Mouse (Mus musculus): ENCODE measurements at regions not wholly inside any gene's neighbourhood (a gene's known extent, or its start where the extent isn't known, plus 50 kb on each side); places are given as distances from the start of the nearest gene placed in this dataset.

DNA sequence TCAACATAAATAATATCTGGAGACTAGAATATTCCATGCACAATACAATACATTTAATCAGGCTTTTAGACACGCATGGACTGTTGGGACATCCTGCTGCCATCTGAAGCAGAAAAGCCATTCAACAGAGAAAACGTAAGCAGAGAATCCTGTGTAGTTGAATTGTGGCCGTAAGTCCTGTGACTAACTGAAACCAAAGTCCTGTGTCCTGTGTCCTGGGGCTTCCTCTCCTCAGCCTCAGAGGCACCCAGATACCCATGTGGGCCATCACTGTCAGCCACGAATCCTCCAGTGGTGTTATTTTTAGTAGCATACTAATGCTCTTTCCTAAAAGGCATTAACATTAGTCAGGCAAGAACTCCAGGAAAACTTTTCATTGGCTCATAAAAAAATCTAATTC lies 145.8 kb upstream of the Noct start:
- no peak for ATAC-seq (replicated peaks; ENCODE audit: low read depth, poor library complexity, severe bottlenecking)

DNA sequence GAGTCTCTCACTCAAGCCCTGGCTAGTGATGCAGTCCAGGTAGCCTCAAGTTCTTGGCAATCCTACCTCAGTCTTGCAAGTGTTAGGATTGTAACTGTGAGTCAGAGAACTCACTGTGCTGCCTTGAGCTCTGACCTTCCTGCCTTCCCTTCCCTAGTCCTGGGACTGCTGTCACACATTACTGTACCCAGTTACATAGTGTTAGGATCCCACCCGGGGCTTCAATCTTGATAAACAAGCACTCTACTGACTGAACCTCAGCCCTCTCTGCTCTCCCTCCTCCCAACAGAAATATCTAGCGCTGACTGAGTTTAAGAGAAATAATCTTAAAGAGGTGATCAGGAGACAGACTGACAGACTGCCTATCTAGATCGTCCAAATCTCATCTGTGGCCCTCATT lies 143.8 kb upstream of the Noct start:
- ATAC-seq (replicated peaks; ENCODE audit: low read depth, poor library complexity, severe bottlenecking) = no peak

- ATAC-seq (replicated peaks; ENCODE audit: low read depth, poor library complexity, severe bottlenecking) = no peak
These were observed 143.4 kb upstream of the Noct start for GRCm38 (mm10) chr3:51080855-51081254.

GRCm38 (mm10) chr3:51082831-51083575 lies 141.2 kb upstream of the Noct start:
- ATAC-seq (replicated peaks; ENCODE audit: low read depth, poor library complexity, severe bottlenecking) = no peak

GRCm38 (mm10) chr3:51083583-51083982 lies 140.7 kb upstream of the Noct start:
- no peak for ATAC-seq (replicated peaks; ENCODE audit: low read depth, poor library complexity, severe bottlenecking)

DNA sequence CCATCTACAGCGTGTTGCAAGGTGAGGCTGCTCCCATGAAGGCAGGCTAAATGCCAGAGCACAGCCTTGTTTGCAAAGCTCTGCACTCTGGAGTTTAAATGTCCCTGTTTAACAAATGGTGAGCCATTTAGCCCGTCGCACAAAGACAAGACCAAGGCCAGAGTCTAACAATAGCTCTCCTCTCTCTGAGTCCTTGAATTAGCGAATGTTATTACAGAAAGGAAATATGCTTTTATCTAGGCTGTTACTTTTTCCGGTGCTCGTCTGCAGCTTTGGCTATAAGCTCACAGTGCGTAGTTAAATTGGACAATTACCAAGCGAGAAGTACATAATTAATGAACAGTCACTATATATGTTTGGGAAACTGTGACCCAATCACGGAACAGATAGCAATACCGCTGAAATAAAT lies 137.8 kb upstream of the Noct start:
- ATAC-seq (replicated peaks; ENCODE audit: low read depth, poor library complexity, severe bottlenecking) = no peak

GRCm38 (mm10) chr3:51087076-51087475 lies 137.2 kb upstream of the Noct start:
- no peak for ATAC-seq (replicated peaks; ENCODE audit: low read depth, poor library complexity, severe bottlenecking)

DNA sequence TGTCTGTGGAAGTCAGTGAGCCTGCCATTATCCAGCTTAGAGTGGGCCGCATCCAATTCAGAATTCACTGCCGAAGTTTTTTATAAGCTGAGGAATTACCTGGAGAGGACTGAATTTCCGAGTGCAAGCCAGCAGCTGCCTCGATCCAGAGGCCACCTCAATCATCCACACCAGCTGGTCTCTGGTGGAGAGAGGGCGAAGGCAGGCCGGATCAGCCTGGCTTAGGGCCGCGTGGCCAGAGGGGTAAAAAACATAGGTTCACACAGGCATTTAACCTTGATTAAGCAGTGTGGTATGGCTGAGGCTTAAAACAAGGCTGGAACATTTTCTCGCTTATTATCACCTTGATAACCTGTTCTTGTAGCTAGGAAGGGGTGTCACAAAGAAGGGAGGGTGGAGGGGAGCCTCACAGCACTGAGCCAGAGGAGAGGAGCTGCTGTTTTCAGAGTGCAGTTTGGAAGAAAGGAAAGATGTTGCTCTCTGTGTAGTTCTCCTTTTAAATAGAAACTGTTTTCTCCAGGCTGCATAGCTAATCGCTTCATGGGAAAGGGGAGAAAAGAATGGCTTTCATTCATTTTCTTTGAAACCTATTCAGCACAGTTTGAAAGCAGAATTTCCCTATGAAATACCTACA lies 135.1 kb upstream of the Noct start:
- ATAC-seq (replicated peaks; ENCODE audit: low read depth, poor library complexity, severe bottlenecking) = no peak

- no peak for ATAC-seq (replicated peaks; ENCODE audit: low read depth, poor library complexity, severe bottlenecking)
These were observed 132.8 kb upstream of the Noct start for GRCm38 (mm10) chr3:51091478-51091877.

DNA sequence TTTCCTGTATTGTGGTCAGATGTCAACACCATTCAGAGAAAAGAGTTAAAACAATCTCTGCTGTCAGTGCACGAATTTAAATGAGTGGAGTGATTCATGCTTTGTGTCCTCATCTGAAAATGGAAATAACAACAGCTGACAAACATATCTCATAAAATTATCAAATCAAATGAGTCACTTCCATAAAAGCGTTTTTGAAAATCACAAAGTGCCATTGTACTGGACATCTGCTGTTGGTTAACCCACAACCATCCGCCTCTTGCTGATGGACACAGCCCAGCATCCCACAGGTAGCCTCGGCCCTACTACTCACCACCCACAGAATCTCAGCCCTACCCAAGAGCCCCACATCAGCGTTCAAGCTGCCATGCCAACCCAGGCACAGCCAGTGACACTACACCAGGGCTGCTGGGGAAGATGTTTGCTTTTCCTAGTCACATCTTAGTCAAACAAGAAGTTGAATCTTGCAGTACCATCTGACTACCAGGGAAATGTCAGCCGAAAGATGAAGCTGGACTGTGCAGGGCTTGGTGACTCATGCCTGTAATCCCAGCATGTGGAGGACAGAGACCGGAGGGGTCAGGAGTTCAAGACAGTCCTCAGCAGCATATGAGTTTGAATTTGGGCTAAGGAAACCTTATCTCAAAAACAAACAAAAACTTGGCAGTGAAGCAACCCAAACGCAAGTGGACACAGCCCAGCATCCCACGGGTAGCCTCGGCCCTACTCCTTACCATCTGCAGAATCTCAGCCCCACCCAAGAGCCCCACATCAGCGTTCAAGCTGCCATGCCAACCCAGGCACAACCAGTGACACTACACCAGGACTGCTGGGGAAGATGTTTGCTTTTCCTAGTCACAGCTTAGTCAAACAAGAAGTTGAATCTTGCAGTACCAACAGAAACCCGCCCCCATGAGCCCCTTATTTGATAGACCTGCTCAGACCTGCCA lies 131.9 kb upstream of the Noct start:
- ATAC-seq (replicated peaks; ENCODE audit: low read depth, poor library complexity, severe bottlenecking) = no peak

GRCm38 (mm10) chr3:51095847-51096447 lies 128.3 kb upstream of the Noct start:
- ATAC-seq (replicated peaks; ENCODE audit: low read depth, poor library complexity, severe bottlenecking) = no peak

GRCm38 (mm10) chr3:51096545-51096944 lies 127.7 kb upstream of the Noct start:
- ATAC-seq (replicated peaks; ENCODE audit: low read depth, poor library complexity, severe bottlenecking) = no peak

- no peak for ATAC-seq (replicated peaks; ENCODE audit: low read depth, poor library complexity, severe bottlenecking)
These were observed 126.9 kb upstream of the Noct start for GRCm38 (mm10) chr3:51097362-51097761.

DNA sequence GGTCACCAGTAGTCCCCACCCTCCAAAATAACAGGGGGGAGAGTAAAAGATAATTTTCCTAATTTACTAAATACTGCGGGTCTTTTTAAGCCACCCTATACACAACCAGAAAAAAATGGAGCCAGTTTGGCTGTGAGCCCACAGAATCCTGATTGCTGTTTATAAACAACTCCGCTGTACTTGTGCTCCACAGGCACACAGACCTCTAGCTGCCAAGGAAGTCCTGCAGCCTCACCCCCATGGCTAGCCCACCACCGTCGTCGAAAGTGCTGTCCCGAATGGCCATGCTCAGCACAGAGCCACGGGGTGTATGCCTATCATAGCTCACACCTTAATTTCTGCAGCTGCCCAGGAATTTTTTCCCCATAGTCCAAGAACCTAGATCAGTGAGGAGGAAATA lies 124.3 kb upstream of the Noct start:
- no peak for ATAC-seq (replicated peaks; ENCODE audit: low read depth, poor library complexity, severe bottlenecking)

DNA sequence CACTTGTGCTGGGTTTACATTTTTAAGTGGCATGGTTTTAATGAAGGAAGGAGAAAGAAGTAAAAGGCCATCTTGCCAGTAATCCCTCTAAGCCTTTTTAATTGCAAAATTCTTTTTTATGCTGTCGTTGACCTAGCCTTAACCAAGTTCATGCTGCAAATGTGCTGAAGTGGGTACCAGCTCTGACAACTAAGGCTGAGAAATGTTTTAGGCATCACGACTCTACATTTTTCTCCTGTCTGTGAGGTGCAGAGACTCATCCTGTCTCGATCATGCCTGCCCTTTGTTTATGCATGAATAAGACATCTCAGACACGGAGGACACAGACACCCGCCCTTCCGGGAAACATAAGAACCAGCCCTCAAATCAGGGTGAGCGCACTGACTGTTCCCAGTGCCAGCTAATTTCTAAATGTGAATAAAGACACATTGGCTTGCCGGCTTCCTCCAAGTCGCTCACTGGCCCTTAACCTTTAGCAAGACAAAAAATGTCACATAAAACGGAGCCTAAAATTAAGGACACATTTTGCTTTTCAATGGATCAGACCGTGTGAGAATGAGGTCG lies 115.5 kb upstream of the Noct start:
- ATAC-seq (replicated peaks; ENCODE audit: low read depth, poor library complexity, severe bottlenecking) = no peak

DNA sequence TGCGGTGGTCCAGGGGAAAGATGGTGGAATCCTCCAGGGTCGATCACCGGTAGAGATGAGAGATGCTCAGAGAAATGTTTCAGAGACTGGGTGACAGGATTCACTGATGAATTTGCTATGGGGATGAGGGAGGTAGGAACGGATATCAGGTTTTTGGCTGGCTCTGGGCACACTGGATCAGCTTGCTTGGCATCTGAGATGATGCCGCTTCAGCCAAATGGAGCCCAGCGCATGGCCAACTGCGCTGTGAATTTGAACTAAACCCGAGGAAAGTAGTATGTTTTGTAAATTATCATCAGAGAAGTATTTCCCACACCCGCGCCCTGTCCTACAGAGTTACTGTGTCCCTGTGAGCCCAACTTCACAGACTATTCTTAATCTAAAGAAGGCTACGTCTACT lies 113.0 kb upstream of the Noct start:
- no peak for ATAC-seq (replicated peaks; ENCODE audit: low read depth, poor library complexity, severe bottlenecking)

GRCm38 (mm10) chr3:51112351-51112750 lies 111.9 kb upstream of the Noct start:
- no peak for ATAC-seq (replicated peaks; ENCODE audit: low read depth, poor library complexity, severe bottlenecking)

- no peak for ATAC-seq (replicated peaks; ENCODE audit: low read depth, poor library complexity, severe bottlenecking)
These were observed 108.3 kb upstream of the Noct start for GRCm38 (mm10) chr3:51115921-51116320.

- no peak for ATAC-seq (replicated peaks; ENCODE audit: low read depth, poor library complexity, severe bottlenecking)
These were observed 105.5 kb upstream of the Noct start for GRCm38 (mm10) chr3:51118706-51119105.

DNA sequence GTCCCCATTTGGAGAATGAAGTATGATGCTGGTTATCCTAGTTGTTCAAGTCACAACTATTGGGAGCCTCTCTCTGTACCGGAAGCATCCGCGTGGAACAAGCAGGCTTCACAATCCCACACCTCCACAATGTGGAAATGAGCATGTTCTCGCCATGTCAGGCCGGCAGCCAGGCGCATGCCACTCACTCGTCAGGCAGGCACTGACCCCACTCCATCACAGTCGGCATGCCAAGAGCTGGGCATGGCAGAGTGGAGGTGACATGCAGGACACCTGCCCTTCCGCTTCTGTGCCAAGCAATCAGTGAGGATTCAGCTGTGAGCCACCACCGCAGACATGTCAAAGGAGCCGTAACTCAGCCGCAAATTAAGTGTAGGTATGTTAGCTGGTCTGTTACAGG lies 103.7 kb upstream of the Noct start:
- ATAC-seq (replicated peaks; ENCODE audit: low read depth, poor library complexity, severe bottlenecking) = no peak

Measured in common myeloid progenitor, adult 5-6 weeks (primary cell).